Mouse (Mus musculus) urinary bladder, postnatal 4 days (tissue): Measurements from ENCODE around the gene Zcchc13.
"Not testable (repeated sequence)": the region's sequence is repeated elsewhere in the genome, so short reads cannot be mapped to it uniquely, and the experiment has no call there.

ENCODE experiments used
- DNase-seq, 2 experiments: peaks; one replicate each; pipeline ENCODE4 v3.0.0; 2021 to 2022; ENCODE audit warnings: low spot score in 2 of 2

The Zcchc13 gene

DNA sequence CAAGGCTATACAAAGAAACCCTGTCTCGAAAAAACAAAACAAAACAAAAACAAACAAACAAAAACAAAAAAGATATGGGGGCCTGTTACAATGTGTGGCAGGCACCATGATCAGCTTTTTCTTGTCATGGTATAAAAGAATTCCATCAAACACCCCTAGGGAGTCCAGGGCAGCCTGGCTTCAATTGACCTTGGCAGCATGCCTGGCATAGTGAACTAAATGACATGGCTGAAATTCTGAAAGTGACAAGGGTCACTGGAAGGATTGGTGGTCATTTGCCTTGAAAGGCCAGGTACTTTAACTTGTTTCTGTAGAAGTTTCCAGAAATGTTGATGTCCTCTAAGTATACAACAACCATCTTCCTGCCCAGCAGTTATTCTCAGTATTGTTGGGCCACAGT, 13.9 kb downstream of the Zcchc13 start:
- no peak for DNase-seq

- no peak for DNase-seq
These were observed 21.7 kb downstream of the Zcchc13 start for GRCm38 (mm10) chrX:103652048-103652447.

GRCm38 (mm10) chrX:103653021-103653420, 22.6 kb downstream of the Zcchc13 start:
- DNase-seq: no peak

- no peak for DNase-seq
These were observed 28.6 kb downstream of the Zcchc13 start for GRCm38 (mm10) chrX:103658985-103659384.

GRCm38 (mm10) chrX:103664445-103664844, 34.1 kb downstream of the Zcchc13 start:
- not testable (repeated sequence) for DNase-seq

DNA sequence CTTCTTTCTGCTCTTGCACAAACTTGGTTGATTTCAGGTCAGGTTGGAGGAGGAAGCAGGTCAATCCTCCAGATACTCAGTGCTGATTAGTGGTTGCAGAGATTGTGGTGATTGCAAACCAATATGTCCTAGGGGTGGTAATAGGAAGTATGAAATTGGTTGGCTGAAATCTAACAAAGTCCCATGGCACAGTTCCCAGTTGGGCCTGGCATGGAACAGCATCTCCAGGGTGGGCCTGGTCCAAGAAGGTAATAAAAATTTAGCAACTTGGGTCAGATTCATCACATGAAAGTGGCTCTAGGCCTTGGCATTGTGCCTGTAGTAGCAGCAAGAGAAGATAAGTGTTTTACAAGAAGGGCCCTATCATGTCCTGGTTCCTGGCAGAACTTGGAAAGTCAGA, 39.9 kb downstream of the Zcchc13 start:
- DNase-seq: no peak

DNA sequence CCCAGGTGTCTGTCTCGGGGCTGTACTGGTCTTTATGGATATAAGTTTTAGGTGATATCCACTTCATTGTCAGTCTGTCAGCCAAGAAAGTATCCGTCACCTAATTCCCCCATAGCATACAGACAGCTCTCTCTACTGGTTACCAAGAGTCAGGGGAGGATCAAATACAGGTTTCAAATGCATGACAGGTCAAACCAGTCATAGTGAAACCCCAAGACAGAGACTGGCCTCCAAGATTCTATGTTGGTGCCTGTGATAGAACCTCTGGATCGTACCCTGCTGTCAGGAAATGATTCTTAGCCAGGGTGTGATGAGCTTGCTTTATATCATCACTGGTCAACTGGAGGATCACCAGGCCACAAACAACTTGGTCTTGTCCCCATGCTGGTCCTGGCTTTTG, 43.4 kb downstream of the Zcchc13 start:
- DNase-seq: no peak

GRCm38 (mm10) chrX:103674674-103675073, 44.3 kb downstream of the Zcchc13 start:
- no peak for DNase-seq
